Mouse (Mus musculus) heart, adult 9 months (tissue): ENCODE data around the gene Errfi1.
A peak's percentile ranks its signal among the peaks of the same experiment; 100 is the strongest.

ENCODE experiments used
- DNase-seq, 2 experiments: peaks; one replicate each; pipeline ENCODE4 v3.0.0; 2022; ENCODE audit warnings: low spot score in 2 of 2

The Errfi1 gene

GRCm38 (mm10) chr4:150914290-150914733 is 60.6 kb downstream of the Errfi1 start, which contains the start of the genes Park7 and Tnfrsf9:
Gene Park7, minus strand, starts transcription at chr4:150914437.
Gene Tnfrsf9, plus strand, starts transcription at chr4:150914562.
- peak; percentile 96 to 97 for DNase-seq

GRCm38 (mm10) chr4:150915181-150915906 is 61.6 kb downstream of the Errfi1 start:
- DNase-seq = no peak

GRCm38 (mm10) chr4:150917336-150918027 is 63.8 kb downstream of the Errfi1 start:
- DNase-seq = no peak
